Mouse (Mus musculus): ENCODE results near the gene Apela. TPM values are rescaled to one million over a fixed set of nuclear protein-coding genes. Genes with fewer than 3 reads are reported as not detected.

The Apela gene
- total RNA-seq (2021): not detected

DNA sequence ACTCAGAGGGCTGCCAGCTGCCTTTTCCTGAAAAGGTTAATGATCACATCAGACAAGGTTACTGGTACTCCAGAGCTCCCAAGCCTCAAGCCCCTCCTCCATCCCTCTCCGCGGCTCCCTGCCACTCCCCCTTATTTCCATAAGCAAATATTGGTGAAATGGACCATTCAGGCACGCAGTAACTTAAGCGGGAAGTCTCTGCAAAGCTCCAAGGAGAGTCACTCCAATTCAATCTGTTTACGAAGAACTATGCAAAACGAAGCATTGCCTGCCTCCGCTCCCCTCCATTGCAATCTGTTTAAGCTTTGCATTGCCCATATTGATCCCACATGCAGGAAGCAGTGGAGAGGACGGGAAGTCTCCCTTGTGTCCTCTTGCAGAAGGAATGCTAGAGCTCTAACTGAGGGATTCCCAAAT, at the start of gene Apela:
Gene Apela, minus strand, starts transcription at position 220 of the 417 bp plus-strand sequence.
- intact Hi-C loops (cut with DNase I): no loop called here
- DNase-seq (ENCODE audit: extremely low spot score in 1 of 2, low spot score in 2 of 2): no peak

- intact Hi-C loops (cut with DNase I): no loop called here
- no peak for DNase-seq (ENCODE audit: extremely low spot score in 1 of 2, low spot score in 2 of 2)
Measured at GRCm38 (mm10) chr8:65085680-65086079, 48.5 kb upstream of the Apela start.

- intact Hi-C loops (cut with DNase I): no loop called here
- DNase-seq (ENCODE audit: extremely low spot score in 1 of 2, low spot score in 2 of 2): no peak
Measured at GRCm38 (mm10) chr8:65080731-65081130, 43.6 kb upstream of the Apela start.

GRCm38 (mm10) chr8:65074733-65075132, 37.6 kb upstream of the Apela start, which contains the start of gene Gm10663:
TSS of gene Gm10663 (plus strand) at chr8:65075033.
- intact Hi-C loops (cut with DNase I): no loop called here
- no peak for DNase-seq (ENCODE audit: extremely low spot score in 1 of 2, low spot score in 2 of 2)

GRCm38 (mm10) chr8:65070996-65071395, 33.9 kb upstream of the Apela start:
- no peak for DNase-seq (ENCODE audit: extremely low spot score in 1 of 2, low spot score in 2 of 2)
- intact Hi-C loops (cut with DNase I): no loop called here

DNA sequence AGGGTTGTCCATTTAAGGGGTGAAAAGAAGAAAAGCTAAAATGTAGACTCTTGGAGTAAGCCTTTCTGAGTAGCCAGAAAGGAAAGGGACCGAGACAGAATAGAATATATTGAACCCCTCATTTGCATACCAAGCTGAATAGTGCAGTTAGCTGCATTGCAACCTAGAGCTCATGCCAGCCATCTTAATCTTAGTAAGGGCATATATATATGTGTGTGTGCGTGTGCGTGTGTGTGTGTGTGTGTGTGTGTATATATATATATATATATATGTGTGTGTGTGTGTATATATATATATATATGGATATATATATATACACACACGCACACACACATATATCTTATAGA, 31.3 kb upstream of the Apela start:
- intact Hi-C loops (cut with DNase I): no loop called here
- no peak for DNase-seq (ENCODE audit: extremely low spot score in 1 of 2, low spot score in 2 of 2)

- intact Hi-C loops (cut with DNase I): no loop called here
Measured at GRCm38 (mm10) chr8:65067694-65068472, 30.7 kb upstream of the Apela start.

DNA sequence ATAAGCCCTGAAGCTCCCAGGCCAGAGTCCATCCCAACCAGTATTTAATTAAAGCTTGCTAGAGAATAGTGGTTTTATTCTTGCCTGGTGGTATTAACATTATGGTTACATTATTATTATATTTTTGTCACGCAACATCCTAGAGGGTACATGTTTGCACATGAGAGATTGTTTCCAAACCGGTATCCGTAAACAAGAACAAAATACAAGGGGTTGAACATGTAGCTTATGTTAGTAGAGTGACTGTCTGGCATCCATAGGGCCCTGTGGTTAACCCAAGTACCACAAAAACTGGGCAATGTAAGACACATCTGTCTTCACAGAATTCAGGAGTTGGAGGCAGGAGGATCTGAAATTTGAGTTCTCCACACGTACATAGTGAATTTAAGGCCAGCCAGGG, 29.9 kb upstream of the Apela start:
- intact Hi-C loops (cut with DNase I): no loop called here
- DNase-seq (ENCODE audit: extremely low spot score in 1 of 2, low spot score in 2 of 2): no peak

More at GRCm38 (mm10) chr8:65067694-65068472, 30.7 kb upstream of the Apela start:
- no peak for DNase-seq (ENCODE audit: extremely low spot score in 1 of 2, low spot score in 2 of 2)

- DNase-seq (ENCODE audit: extremely low spot score in 1 of 2, low spot score in 2 of 2): no peak
- intact Hi-C loops (cut with DNase I): no loop called here
Measured at GRCm38 (mm10) chr8:65065622-65066021, 28.5 kb upstream of the Apela start.

GRCm38 (mm10) chr8:65064071-65064470, 26.9 kb upstream of the Apela start:
- DNase-seq (ENCODE audit: extremely low spot score in 1 of 2, low spot score in 2 of 2): no peak
- intact Hi-C loops (cut with DNase I): no loop called here

- DNase-seq (ENCODE audit: extremely low spot score in 1 of 2, low spot score in 2 of 2): no peak
- intact Hi-C loops (cut with DNase I): no loop called here
Measured at GRCm38 (mm10) chr8:65062195-65062594, 25.1 kb upstream of the Apela start.

DNA sequence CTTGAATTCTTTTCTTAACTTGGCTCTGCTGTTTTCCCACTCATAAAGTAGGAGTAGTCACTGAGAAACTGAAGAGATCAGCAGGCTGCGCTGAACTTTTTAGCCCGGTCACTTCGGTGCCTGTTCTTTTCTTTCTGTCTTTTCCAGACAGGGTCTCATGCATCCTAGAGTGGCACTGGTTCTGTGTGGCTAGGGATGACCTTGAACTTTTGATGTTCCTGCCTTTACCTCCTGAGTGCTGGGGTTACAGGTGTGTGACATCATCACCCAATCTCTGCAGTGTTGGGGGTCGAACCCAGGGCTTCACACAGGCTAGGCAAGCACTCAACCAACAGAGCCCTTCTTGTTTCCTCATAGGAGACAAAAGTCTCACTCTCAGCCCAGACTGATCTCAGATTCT, 19.6 kb upstream of the Apela start:
- intact Hi-C loops (cut with DNase I): no loop called here
- no peak for DNase-seq (ENCODE audit: extremely low spot score in 1 of 2, low spot score in 2 of 2)

- DNase-seq (ENCODE audit: extremely low spot score in 1 of 2, low spot score in 2 of 2): no peak
- intact Hi-C loops (cut with DNase I): no loop called here
Measured at GRCm38 (mm10) chr8:65053968-65054367, 16.8 kb upstream of the Apela start.

- intact Hi-C loops (cut with DNase I): no loop called here
Measured at GRCm38 (mm10) chr8:65053554-65053953, 16.4 kb upstream of the Apela start.

DNA sequence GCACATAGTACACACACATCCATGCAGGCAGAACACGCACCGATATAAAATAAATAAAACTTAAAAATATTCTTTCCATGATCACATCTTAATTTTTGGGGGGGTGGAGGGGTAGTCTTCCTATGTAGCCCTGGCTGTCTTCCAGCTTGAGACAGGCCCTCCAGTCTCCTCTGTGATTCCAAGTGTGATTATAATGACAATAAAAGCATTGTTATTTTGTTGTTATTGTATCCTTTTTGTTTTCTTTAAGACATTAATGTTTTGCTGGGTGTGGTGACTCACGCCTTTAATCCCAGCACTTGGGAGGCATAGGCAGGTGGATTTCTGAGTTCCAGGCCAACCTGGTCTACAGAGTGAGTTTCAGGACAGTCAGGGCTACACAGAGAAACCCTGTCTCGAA, 10.7 kb upstream of the Apela start:
- intact Hi-C loops (cut with DNase I): no loop called here
- no peak for DNase-seq (ENCODE audit: extremely low spot score in 1 of 2, low spot score in 2 of 2)

More at GRCm38 (mm10) chr8:65053554-65053953, 16.4 kb upstream of the Apela start:
- DNase-seq (ENCODE audit: extremely low spot score in 1 of 2, low spot score in 2 of 2): no peak

- no peak for DNase-seq (ENCODE audit: extremely low spot score in 1 of 2, low spot score in 2 of 2)
- intact Hi-C loops (cut with DNase I): no loop called here
Measured at GRCm38 (mm10) chr8:65047193-65047592, 10.1 kb upstream of the Apela start.

DNA sequence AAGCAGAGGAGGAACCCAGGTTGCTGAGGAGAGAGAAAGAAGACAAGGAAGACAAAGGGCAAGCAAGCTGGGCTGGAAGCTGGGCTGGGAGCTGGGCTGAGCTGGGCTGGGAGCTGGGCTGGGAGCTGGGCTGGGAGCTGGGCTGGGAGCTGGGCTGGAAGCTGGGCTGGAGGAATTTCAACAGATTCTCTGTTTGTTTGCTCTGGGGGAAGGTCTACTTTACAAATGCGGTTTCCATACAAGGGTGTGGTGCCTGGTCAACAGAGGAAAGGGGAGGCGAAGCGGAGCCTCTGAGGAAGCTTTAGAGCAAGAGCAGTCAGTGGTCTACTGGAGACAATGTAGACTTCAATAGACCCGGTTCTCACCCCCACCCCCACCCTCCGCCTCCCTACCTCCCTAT, 9.4 kb upstream of the Apela start:
- no peak for DNase-seq (ENCODE audit: extremely low spot score in 1 of 2, low spot score in 2 of 2)
- intact Hi-C loops (cut with DNase I): no loop called here

DNA sequence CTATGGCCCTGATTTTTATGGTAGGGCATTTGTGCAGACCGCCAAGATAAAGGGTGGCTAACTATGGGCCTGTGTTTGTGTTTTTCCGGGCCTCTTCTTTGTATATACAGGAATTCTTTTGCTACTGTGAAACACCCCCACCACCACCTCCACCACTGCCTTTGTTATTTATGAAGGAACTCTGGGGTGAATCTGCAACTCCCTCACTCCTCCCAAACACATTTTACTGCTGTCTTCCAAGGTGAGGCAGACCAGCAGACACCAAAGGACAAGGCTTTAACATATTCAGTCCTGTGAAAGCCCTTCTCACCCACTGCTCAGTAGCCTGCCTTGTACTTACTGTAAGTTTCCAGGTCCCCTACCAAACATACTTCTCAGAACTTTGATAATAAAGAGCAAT, 3.0 kb downstream of the Apela start:
- intact Hi-C loops (cut with DNase I): no loop called here
- DNase-seq (ENCODE audit: extremely low spot score in 1 of 2, low spot score in 2 of 2): no peak

DNA sequence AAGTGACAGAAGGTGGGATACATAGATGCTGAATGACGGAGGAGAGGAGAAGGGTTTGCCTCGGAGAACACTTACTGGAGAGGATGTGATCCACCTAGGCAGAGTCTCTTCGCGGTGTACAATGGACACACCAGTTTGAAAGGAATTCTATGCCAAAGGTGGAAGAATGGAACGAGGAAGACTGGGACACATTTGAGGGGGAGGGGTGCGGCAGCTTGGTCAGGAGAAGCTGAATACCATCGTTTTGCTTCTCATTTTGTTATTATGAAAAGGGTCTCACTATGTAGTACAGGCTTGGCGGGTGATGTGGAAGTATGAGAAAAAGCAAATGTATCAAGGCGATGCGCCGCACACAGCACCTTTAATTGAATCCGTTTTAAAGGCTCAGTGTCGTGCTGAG, 4.1 kb downstream of the Apela start:
- no peak for DNase-seq (ENCODE audit: extremely low spot score in 1 of 2, low spot score in 2 of 2)
- intact Hi-C loops (cut with DNase I): no loop called here

DNA sequence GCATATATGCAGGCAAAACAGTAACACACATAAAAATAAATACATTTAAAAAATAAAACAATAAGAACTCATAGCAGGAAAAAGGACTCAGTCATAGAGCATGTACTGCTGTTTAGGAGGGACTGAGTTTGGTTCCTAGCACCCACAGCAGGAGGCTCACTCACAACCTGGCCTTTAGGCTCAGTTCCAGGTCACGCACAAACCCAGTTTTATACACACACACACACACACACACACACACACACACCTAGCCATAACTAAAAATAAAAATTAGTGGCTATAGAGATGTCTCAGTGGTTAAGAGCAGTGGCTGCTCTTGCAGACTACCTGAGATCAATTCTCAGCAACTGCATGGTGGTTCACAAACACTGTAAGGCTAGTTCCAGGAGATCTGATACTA, 5.0 kb downstream of the Apela start:
- intact Hi-C loops (cut with DNase I): no loop called here

More for the DNA sequence above, 5.0 kb downstream of the Apela start:
- no peak for DNase-seq (ENCODE audit: extremely low spot score in 1 of 2, low spot score in 2 of 2)

Data from left cerebral cortex, postnatal 10 days (tissue).